Mouse (Mus musculus) CD4-positive naive resting alpha-beta T cell, adult 76 days (primary cell): ENCODE results near the gene Socs7. TPM values are rescaled to one million over a fixed set of nuclear protein-coding genes. Genes with fewer than 3 reads are reported as not detected.

Source experiments
- total RNA-seq: library from RNA; stranded (reverse); gene quantifications from one replicate; pipeline ENCODE4 v1.2.4, GENCODE M21; 2023

The Socs7 gene
- 13.0 TPM for total RNA-seq

GRCm38 (mm10) chr11:97361948-97362648, at the start of gene Socs7:
Gene Socs7, plus strand, starts transcription at chr11:97362551.

GRCm38 (mm10) chr11:97315504-97316503, 46.5 kb upstream of the Socs7 start, which contains the start of gene Mrpl45:
Gene Mrpl45, plus strand, starts transcription at chr11:97315716.

GRCm38 (mm10) chr11:97352027-97352684, 10.2 kb upstream of the Socs7 start, which contains the start of gene Gpr179:
Gene Gpr179, minus strand, starts transcription at chr11:97352077.

GRCm38 (mm10) chr11:97415330-97415711, 53.0 kb downstream of the Socs7 start, which contains the start of gene Arhgap23:
Gene Arhgap23, plus strand, starts transcription at chr11:97415533.

Other genes with a start within 250 kb of the Socs7 start
- 1.5 TPM for gene Tbx21, start 247.2 kb upstream of the Socs7 start, total RNA-seq
- 0.53 TPM for gene Tbkbp1, start 211.1 kb upstream of the Socs7 start, total RNA-seq
- gene Kpnb1, start 174.7 kb upstream of the Socs7 start, total RNA-seq, result 116 TPM
- 67.7 TPM for gene Npepps, start 81.9 kb upstream of the Socs7 start, total RNA-seq
- 9.9 TPM for gene Mrpl45, start 46.8 kb upstream of the Socs7 start, total RNA-seq
- 0.12 TPM for gene Gpr179, start 10.5 kb upstream of the Socs7 start, total RNA-seq
- 0.56 TPM for gene Arhgap23, start 53.0 kb downstream of the Socs7 start, total RNA-seq
- not detected for gene 4933428G20Rik, start 137.8 kb downstream of the Socs7 start, total RNA-seq
- gene Srcin1, start 213.6 kb downstream of the Socs7 start, total RNA-seq, result not detected